Mouse (Mus musculus) thymus, adult 2 months (tissue): Measurements from ENCODE around the gene Dio1.

ENCODE experiments used
- CTCF ChIP-seq: fragments of 200-500 bp; IDR thresholded peaks from 2 replicates; pipeline ENCODE4 v1.5.1; 2012; ENCODE audit warnings: mild to moderate bottlenecking, control low read depth, low read length, moderate library complexity, borderline replicate concordance; ENCODE audit not compliant: control insufficient read depth, poor library complexity, insufficient read depth; ENCODE audit errors: extremely low read depth
- POLR2A ChIP-seq: fragments of 200-500 bp; IDR thresholded peaks from 2 replicates; pipeline ENCODE4 v1.6.1; 2012; ENCODE audit warnings: mild to moderate bottlenecking, low read length, control low read depth, moderate library complexity; ENCODE audit not compliant: control insufficient read depth, poor library complexity, insufficient read depth; ENCODE audit errors: extremely low read depth

- no peak for TF ChIP-seq CTCF
- TF ChIP-seq POLR2A: no peak
These were observed 37.6 kb upstream of the Dio1 start for GRCm38 (mm10) chr4:107344612-107345011.
